Mouse (Mus musculus): ENCODE measurements around the gene Itgal. TPM values are rescaled to one million over a fixed set of nuclear protein-coding genes. Genes with fewer than 3 reads are reported as not detected.

Gene Itgal
- polyA plus RNA-seq, 1 experiment from 2014 or later: 0.44 TPM

- Histone ChIP-seq H3K36me3 (ENCODE audit: control insufficient read depth, insufficient read depth, low read length) (peaks cover 7% of the 10 kb centered on the region), H3K4me2 (ENCODE audit: low read depth, severe bottlenecking) (peak overlapping the region; percentile 70), H3K9me3 (ENCODE audit: control insufficient read depth, low read length) (no peaks in the 10 kb centered on the region), H3K27me3 (ENCODE audit: control insufficient read depth, insufficient read depth, low read length) (no peaks in the 10 kb centered on the region), H3K9ac (ENCODE audit: low read length) (no peak overlapping the region), H3K27ac (replicated peaks; ENCODE audit: low read depth, low read length) (no peak overlapping the region), H3K4me3 (ENCODE audit: low read depth, low read length) (peak overlapping the region; percentile 78), H3K4me1 (ENCODE audit: control insufficient read depth, insufficient read depth, low read length) (peaks cover 7% of the 10 kb centered on the region)
- 76% methylated on average over 8 of the region's 8 CpGs for WGBS
- ATAC-seq (ENCODE audit: insufficient number of reproducible peaks, low FRiP score, low TSS enrichment, low read depth) (no peak), DNase-seq (ENCODE audit: low spot score) (no peak)
Observed at GRCm38 (mm10) chr7:127259186-127259905, 36.7 kb upstream of the Itgal start.

GRCm38 (mm10) chr7:127260309-127261111 is 35.5 kb upstream of the Itgal start, which contains the start of gene Dctpp1:
Gene Dctpp1, minus strand, starts transcription at chr7:127260709.
- under 1% methylated on average over 50 of the region's 50 CpGs for WGBS

GRCm38 (mm10) chr7:127262218-127262961 is 33.7 kb upstream of the Itgal start:
- Histone ChIP-seq H3K27me3 (ENCODE audit: control insufficient read depth, insufficient read depth, low read length) (no peaks in the 10 kb centered on the region), H3K9me3 (ENCODE audit: control insufficient read depth, low read length) (no peaks in the 10 kb centered on the region), H3K9ac (ENCODE audit: low read length) (no peak overlapping the region), H3K4me1 (ENCODE audit: control insufficient read depth, insufficient read depth, low read length) (peaks cover 4% of the 10 kb centered on the region; the same call in 1 of the 2 replicates), H3K27ac (replicated peaks; ENCODE audit: low read depth, low read length) (no peak overlapping the region), H3K4me2 (ENCODE audit: low read depth, severe bottlenecking) (no peak overlapping the region), H3K36me3 (ENCODE audit: control insufficient read depth, insufficient read depth, low read length) (peaks cover 4% of the 10 kb centered on the region; the same call in 1 of the 2 replicates), H3K4me3 (ENCODE audit: low read depth, low read length) (no peak overlapping the region)
- no peak for DNase-seq (ENCODE audit: low spot score)
- 84% methylated on average over 10 of the region's 10 CpGs for WGBS
- ATAC-seq (ENCODE audit: insufficient number of reproducible peaks, low FRiP score, low TSS enrichment, low read depth): no peak

More at GRCm38 (mm10) chr7:127260309-127261111, 35.5 kb upstream of the Itgal start, which contains the start of gene Dctpp1:
- H3K9ac ChIP-seq (ENCODE audit: low read length): peak within 1 kb of the TSS; percentile 78
- peak within 1 kb of the TSS; percentile 78 for H3K4me3 ChIP-seq (ENCODE audit: low read depth, low read length)
- no peaks in the 10 kb centered on the region for H3K9me3 ChIP-seq (ENCODE audit: control insufficient read depth, low read length)
- H3K27ac ChIP-seq (replicated peaks; ENCODE audit: low read depth, low read length): no peak within 1 kb of the TSS
- H3K27me3 ChIP-seq (ENCODE audit: control insufficient read depth, insufficient read depth, low read length): no peaks in the 10 kb centered on the region
- peak; percentile 95 for ATAC-seq (ENCODE audit: insufficient number of reproducible peaks, low FRiP score, low TSS enrichment, low read depth)
- H3K4me1 ChIP-seq (ENCODE audit: control insufficient read depth, insufficient read depth, low read length): peaks cover 4% of the 10 kb centered on the region; the same call in 1 of the 2 replicates
- H3K36me3 ChIP-seq (ENCODE audit: control insufficient read depth, insufficient read depth, low read length): peaks cover 7% of the 10 kb centered on the region
- H3K4me2 ChIP-seq (ENCODE audit: low read depth, severe bottlenecking): peak within 1 kb of the TSS; percentile 70
- DNase-seq (ENCODE audit: low spot score): peak; percentile 97

- WGBS: 98% methylated on average over 3 of the region's 3 CpGs
- Histone ChIP-seq H3K9ac (ENCODE audit: low read length) (no peak overlapping the region), H3K9me3 (ENCODE audit: control insufficient read depth, low read length) (no peaks in the 10 kb centered on the region; the same call in 1 of the 2 replicates), H3K4me2 (ENCODE audit: low read depth, severe bottlenecking) (no peak overlapping the region), H3K4me3 (ENCODE audit: low read depth, low read length) (no peak overlapping the region), H3K4me1 (ENCODE audit: control insufficient read depth, insufficient read depth, low read length) (peaks cover 4% of the 10 kb centered on the region; the same call in 1 of the 2 replicates), H3K36me3 (ENCODE audit: control insufficient read depth, insufficient read depth, low read length) (peaks cover 3% of the 10 kb centered on the region; the same call in 1 of the 2 replicates), H3K27me3 (ENCODE audit: control insufficient read depth, insufficient read depth, low read length) (no peaks in the 10 kb centered on the region), H3K27ac (replicated peaks; ENCODE audit: low read depth, low read length) (no peak overlapping the region)
- DNase-seq (ENCODE audit: low spot score): no peak
- no peak for ATAC-seq (ENCODE audit: insufficient number of reproducible peaks, low FRiP score, low TSS enrichment, low read depth)
Observed at GRCm38 (mm10) chr7:127263526-127263925, 32.5 kb upstream of the Itgal start.

- ATAC-seq (ENCODE audit: insufficient number of reproducible peaks, low FRiP score, low TSS enrichment, low read depth) (no peak), DNase-seq (ENCODE audit: low spot score) (no peak)
- H3K27me3 ChIP-seq (ENCODE audit: control insufficient read depth, insufficient read depth, low read length): no peaks in the 10 kb centered on the region
- H3K9me3 ChIP-seq (ENCODE audit: control insufficient read depth, low read length): no peaks in the 10 kb centered on the region; the same call in 1 of the 2 replicates
- peaks cover 12% of the 10 kb centered on the region; the same call in 1 of the 2 replicates for H3K36me3 ChIP-seq (ENCODE audit: control insufficient read depth, insufficient read depth, low read length)
- no peaks in the 10 kb centered on the region for H3K4me1 ChIP-seq (ENCODE audit: control insufficient read depth, insufficient read depth, low read length)
- H3K4me2 ChIP-seq (ENCODE audit: low read depth, severe bottlenecking): no peak overlapping the region
- H3K27ac ChIP-seq (replicated peaks; ENCODE audit: low read depth, low read length): no peak overlapping the region
- no peak overlapping the region for H3K4me3 ChIP-seq (ENCODE audit: low read depth, low read length)
- 96% methylated on average over 2 of the region's 2 CpGs for WGBS
- no peak overlapping the region for H3K9ac ChIP-seq (ENCODE audit: low read length)
Observed at GRCm38 (mm10) chr7:127270256-127270655, 25.8 kb upstream of the Itgal start.

- DNase-seq (ENCODE audit: low spot score): no peak
- whole genome bisulfite sequencing: 96% methylated on average over 5 of the region's 5 CpGs
- Histone ChIP-seq H3K27ac (replicated peaks; ENCODE audit: low read depth, low read length) (no peak overlapping the region), H3K4me1 (ENCODE audit: control insufficient read depth, insufficient read depth, low read length) (no peaks in the 10 kb centered on the region), H3K4me2 (ENCODE audit: low read depth, severe bottlenecking) (no peak overlapping the region), H3K9ac (ENCODE audit: low read length) (no peak overlapping the region), H3K36me3 (ENCODE audit: control insufficient read depth, insufficient read depth, low read length) (peaks cover 12% of the 10 kb centered on the region; the same call in 1 of the 2 replicates), H3K9me3 (ENCODE audit: control insufficient read depth, low read length) (no peaks in the 10 kb centered on the region; the same call in 1 of the 2 replicates), H3K4me3 (ENCODE audit: low read depth, low read length) (no peak overlapping the region), H3K27me3 (ENCODE audit: control insufficient read depth, insufficient read depth, low read length) (no peaks in the 10 kb centered on the region)
- no peak for ATAC-seq (ENCODE audit: insufficient number of reproducible peaks, low FRiP score, low TSS enrichment, low read depth)
Observed at GRCm38 (mm10) chr7:127270666-127271065, 25.4 kb upstream of the Itgal start.

GRCm38 (mm10) chr7:127271093-127271492 is 25.0 kb upstream of the Itgal start:
- no peak overlapping the region for H3K4me2 ChIP-seq (ENCODE audit: low read depth, severe bottlenecking)
- H3K27ac ChIP-seq (replicated peaks; ENCODE audit: low read depth, low read length): no peak overlapping the region
- 94% methylated on average over 4 of the region's 4 CpGs for whole genome bisulfite sequencing
- no peaks in the 10 kb centered on the region for H3K4me1 ChIP-seq (ENCODE audit: control insufficient read depth, insufficient read depth, low read length)
- ATAC-seq (ENCODE audit: insufficient number of reproducible peaks, low FRiP score, low TSS enrichment, low read depth): no peak
- H3K27me3 ChIP-seq (ENCODE audit: control insufficient read depth, insufficient read depth, low read length): no peaks in the 10 kb centered on the region
- DNase-seq (ENCODE audit: low spot score): no peak
- H3K9me3 ChIP-seq (ENCODE audit: control insufficient read depth, low read length): no peaks in the 10 kb centered on the region; the same call in 1 of the 2 replicates
- no peak overlapping the region for H3K9ac ChIP-seq (ENCODE audit: low read length)
- H3K4me3 ChIP-seq (ENCODE audit: low read depth, low read length): no peak overlapping the region
- H3K36me3 ChIP-seq (ENCODE audit: control insufficient read depth, insufficient read depth, low read length): peaks cover 12% of the 10 kb centered on the region; the same call in 1 of the 2 replicates

All from limb, embryonic 11.5 days (tissue).